Mouse (Mus musculus): ENCODE results near the gene Mpp4. TPM values are rescaled to one million over a fixed set of nuclear protein-coding genes. Genes with fewer than 3 reads are reported as not detected.

Gene Mpp4
- total RNA-seq, 2 experiments from 2014 or later = 0.79 to 2.0 TPM

- intact Hi-C loops (cut with DNase I) = no loop called here
- no peak for DNase-seq (ENCODE audit: low spot score in 2 of 2)
Observed at GRCm38 (mm10) chr1:59169586-59169985, 6.4 kb upstream of the Mpp4 start.

- intact Hi-C loops (cut with DNase I) = no loop called here
- DNase-seq (ENCODE audit: low spot score in 2 of 2) = no peak
Observed at GRCm38 (mm10) chr1:59168556-59168955, 5.4 kb upstream of the Mpp4 start.

- DNase-seq (ENCODE audit: low spot score in 2 of 2) = no peak
- intact Hi-C loops (cut with DNase I) = no loop called here
Observed at GRCm38 (mm10) chr1:59167654-59168425, 4.7 kb upstream of the Mpp4 start.

GRCm38 (mm10) chr1:59166232-59166905, 3.2 kb upstream of the Mpp4 start:
- intact Hi-C loops (cut with DNase I) = no loop called here
- DNase-seq (ENCODE audit: low spot score in 2 of 2) = no peak

GRCm38 (mm10) chr1:59163918-59164317, 729 bp upstream of the Mpp4 start:
- DNase-seq (ENCODE audit: low spot score in 2 of 2) = no peak
- intact Hi-C loops (cut with DNase I) = no loop called here

- no peak for DNase-seq (ENCODE audit: low spot score in 2 of 2)
- intact Hi-C loops (cut with DNase I) = no loop called here
Observed at GRCm38 (mm10) chr1:59162309-59163024, 722 bp downstream of the Mpp4 start.

- no peak for DNase-seq (ENCODE audit: low spot score in 2 of 2)
Observed at GRCm38 (mm10) chr1:59161396-59161795, 1.8 kb downstream of the Mpp4 start.

GRCm38 (mm10) chr1:59160871-59161270, 2.3 kb downstream of the Mpp4 start:
- DNase-seq (ENCODE audit: low spot score in 2 of 2) = no peak
- intact Hi-C loops (cut with DNase I) = no loop called here

More at GRCm38 (mm10) chr1:59161396-59161795, 1.8 kb downstream of the Mpp4 start:
- intact Hi-C loops (cut with DNase I) = no loop called here

GRCm38 (mm10) chr1:59159136-59159535, 4.1 kb downstream of the Mpp4 start:
- intact Hi-C loops (cut with DNase I) = no loop called here
- no peak for DNase-seq (ENCODE audit: low spot score in 2 of 2)

GRCm38 (mm10) chr1:59158498-59158897, 4.7 kb downstream of the Mpp4 start:
- intact Hi-C loops (cut with DNase I) = no loop called here
- no peak for DNase-seq (ENCODE audit: low spot score in 2 of 2)

GRCm38 (mm10) chr1:59157846-59158245, 5.3 kb downstream of the Mpp4 start:
- no peak for DNase-seq (ENCODE audit: low spot score in 2 of 2)
- intact Hi-C loops (cut with DNase I) = no loop called here

GRCm38 (mm10) chr1:59152346-59152745, 10.8 kb downstream of the Mpp4 start:
- intact Hi-C loops (cut with DNase I) = no loop called here
- no peak for DNase-seq (ENCODE audit: low spot score in 2 of 2)

- DNase-seq (ENCODE audit: low spot score in 2 of 2) = no peak
- intact Hi-C loops (cut with DNase I) = no loop called here
Observed at GRCm38 (mm10) chr1:59150542-59150941, 12.6 kb downstream of the Mpp4 start.

GRCm38 (mm10) chr1:59144543-59144942, 18.6 kb downstream of the Mpp4 start:
- intact Hi-C loops (cut with DNase I) = loop anchor here (10.0 kb wide), 2 partner anchors 140 to 370 kb away; no protein-coding TSS in a partner anchor
- no peak for DNase-seq (ENCODE audit: low spot score in 2 of 2)

GRCm38 (mm10) chr1:59142809-59143208, 20.4 kb downstream of the Mpp4 start:
- intact Hi-C loops (cut with DNase I) = loop anchor here (10.0 kb wide), 2 partner anchors 138 to 368 kb away; no protein-coding TSS in a partner anchor
- DNase-seq (ENCODE audit: low spot score in 2 of 2) = no peak

- no peak for DNase-seq (ENCODE audit: low spot score in 2 of 2)
- intact Hi-C loops (cut with DNase I) = no loop called here
Observed at GRCm38 (mm10) chr1:59134419-59134818, 28.8 kb downstream of the Mpp4 start.

GRCm38 (mm10) chr1:59128879-59129278, 34.3 kb downstream of the Mpp4 start:
- intact Hi-C loops (cut with DNase I) = no loop called here

GRCm38 (mm10) chr1:59125558-59125957, 37.6 kb downstream of the Mpp4 start:
- no peak for DNase-seq (ENCODE audit: low spot score in 2 of 2)
- intact Hi-C loops (cut with DNase I) = no loop called here

More at GRCm38 (mm10) chr1:59128879-59129278, 34.3 kb downstream of the Mpp4 start:
- DNase-seq (ENCODE audit: low spot score in 2 of 2) = no peak

- intact Hi-C loops (cut with DNase I) = no loop called here
- peak; percentile 94 for DNase-seq (ENCODE audit: low spot score in 2 of 2)
Observed at GRCm38 (mm10) chr1:59119720-59120457, 43.3 kb downstream of the Mpp4 start, which contains the start of gene Tmem237. Gene Tmem237, minus strand, starts transcription at chr1:59120408.

GRCm38 (mm10) chr1:59110524-59110923, 52.7 kb downstream of the Mpp4 start:
- no peak for DNase-seq (ENCODE audit: low spot score in 2 of 2)
- intact Hi-C loops (cut with DNase I) = no loop called here

Data from left cerebral cortex, postnatal 36 days (tissue).